Mouse (Mus musculus) natural killer cell, adult 2 months (primary cell): ENCODE results near the gene Olfr681.
"Not testable (repeated sequence)": the region's sequence is repeated elsewhere in the genome, so short reads cannot be mapped to it uniquely, and the experiment has no call there.

Experiments used
- DNase-seq, 2 experiments: peaks; one replicate each; pipeline ENCODE4 v3.0.0; 2022; ENCODE audit warnings: low spot score in 2 of 2

Gene Olfr681

DNA sequence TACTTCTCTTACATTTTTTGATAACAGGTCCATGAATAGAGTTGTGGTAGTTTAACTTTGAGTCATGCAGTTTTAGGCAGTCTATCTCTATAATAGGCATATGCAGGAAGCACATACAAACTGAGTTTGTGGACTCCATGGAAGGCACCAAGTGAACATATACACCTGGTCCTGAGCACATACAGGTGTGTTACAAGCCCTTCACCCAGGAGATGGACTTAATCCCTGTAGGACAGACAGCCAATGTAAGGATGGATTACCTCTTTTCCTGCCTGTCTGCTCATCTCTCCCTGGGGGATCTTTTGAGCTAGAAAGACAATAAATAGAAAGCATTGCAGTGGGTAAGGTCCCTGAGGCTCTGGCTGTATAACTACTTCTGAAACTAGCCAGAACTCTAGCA lies at the start of gene Olfr681:
Gene Olfr681 (plus strand): TSS at position 301 of the 400 bp plus-strand sequence.
- no peak for DNase-seq

DNA sequence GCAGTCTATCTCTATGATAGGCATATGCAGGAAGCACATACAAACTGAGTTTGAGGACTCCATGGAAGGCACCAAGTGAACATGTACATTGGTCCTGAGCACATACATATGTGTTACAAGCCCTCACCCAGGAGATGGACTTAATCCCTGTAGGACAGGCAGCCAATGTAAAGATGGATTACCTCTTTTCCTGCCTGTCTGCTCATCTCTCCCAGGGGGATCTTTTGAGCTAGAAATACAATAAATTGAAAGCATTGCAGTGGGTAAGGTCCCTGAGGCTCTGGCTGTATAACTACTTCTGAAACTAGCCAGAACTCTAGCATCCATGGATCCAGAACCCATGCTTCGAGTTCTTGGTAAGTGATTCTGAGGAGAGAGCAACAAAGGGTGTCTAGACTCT lies 35.7 kb upstream of the Olfr681 start, which contains the start of gene Olfr679:
Gene Olfr679 (plus strand): TSS at position 301 of the 400 bp plus-strand sequence.
- DNase-seq, result no peak

GRCm38 (mm10) chr7:105092717-105093116 lies 23.9 kb upstream of the Olfr681 start, which contains the start of gene Olfr680-ps1:
Olfr680-ps1 (minus strand) TSS chr7:105092817.
- DNase-seq, result not testable (repeated sequence)

- no peak for DNase-seq
Measured at GRCm38 (mm10) chr7:105141275-105141674, 24.6 kb downstream of the Olfr681 start.

- no peak for DNase-seq
Measured at GRCm38 (mm10) chr7:105146912-105147311, 30.3 kb downstream of the Olfr681 start, which contains the start of gene Olfr683. Olfr683 (minus strand) TSS chr7:105147012.

DNA sequence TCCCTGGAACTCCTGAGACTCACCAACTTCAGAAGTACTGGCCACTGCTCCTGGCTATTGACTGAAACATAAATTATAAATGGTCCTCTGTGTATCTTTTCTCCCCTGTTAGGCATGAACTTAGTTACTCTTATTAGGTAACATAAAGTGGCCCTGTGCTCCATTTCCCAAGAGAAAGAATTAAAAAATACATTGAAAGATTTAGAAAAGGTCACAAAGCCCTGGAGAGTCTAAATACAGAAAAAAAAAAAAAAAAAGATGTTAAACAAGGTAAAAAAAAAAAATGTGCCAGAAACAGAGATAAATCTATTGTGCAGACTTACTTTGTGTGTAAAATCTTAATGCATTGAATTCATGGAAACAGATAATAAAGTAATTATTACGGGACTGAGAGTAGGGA lies 46.9 kb downstream of the Olfr681 start, which contains the start of gene Olfr684:
Gene Olfr684 (minus strand): TSS at position 101 of the 400 bp plus-strand sequence.
- no peak for DNase-seq

- no peak for DNase-seq
Measured at GRCm38 (mm10) chr7:105170773-105171172, 54.1 kb downstream of the Olfr681 start.
